Mouse (Mus musculus) heart, postnatal 0 days (tissue): Measurements from ENCODE around the gene Rere.
"Not testable (repeated sequence)": the region's sequence is repeated elsewhere in the genome, so short reads cannot be mapped to it uniquely, and the experiment has no call there.

ENCODE experiments used
- CTCF ChIP-seq: IDR thresholded peaks from 2 replicates; pipeline ENCODE4 v1.5.1; 2016; ENCODE audit warnings: antibody characterized with exemption, control low read depth, low read depth
- EP300 ChIP-seq: IDR thresholded peaks from 2 replicates; pipeline ENCODE4 v1.6.1; 2016; ENCODE audit warnings: antibody characterized with exemption, low read depth

DNA sequence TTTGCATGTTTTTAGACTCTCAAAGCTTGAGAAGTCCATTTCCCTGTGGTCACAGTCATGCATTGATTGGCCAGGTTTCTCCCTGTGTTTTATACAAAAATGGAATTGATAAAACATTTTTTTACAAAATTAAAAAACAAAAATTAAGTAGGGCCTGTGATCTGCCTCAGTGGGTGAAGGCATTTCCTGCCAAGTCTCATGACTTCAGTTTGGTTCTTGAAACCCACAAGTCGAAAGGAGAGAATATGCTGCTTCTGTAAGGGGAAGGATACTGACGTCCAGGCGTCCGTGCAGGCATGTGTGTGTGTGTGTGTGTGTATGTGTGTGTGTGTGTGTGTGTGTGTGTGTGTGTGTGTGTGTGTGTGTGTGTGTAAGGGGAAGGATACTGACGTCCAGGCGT is 231.9 kb downstream of the Rere start:
- not testable (repeated sequence) for TF ChIP-seq CTCF, EP300
